Mouse (Mus musculus) c-Kit-negative CD71-positive TER-119-positive erythroid progenitor cells, embryonic 14.5 days (primary cell): ENCODE data around the gene Rasgef1b.
"Not testable (repeated sequence)": the region's sequence is repeated elsewhere in the genome, so short reads cannot be mapped to it uniquely, and the experiment has no call there.

Experiments used
- DNase-seq: peaks from one replicate; pipeline ENCODE4 v3.0.0-alpha.2; 2013; ENCODE audit warnings: low read depth, low spot score

The Rasgef1b gene

DNA sequence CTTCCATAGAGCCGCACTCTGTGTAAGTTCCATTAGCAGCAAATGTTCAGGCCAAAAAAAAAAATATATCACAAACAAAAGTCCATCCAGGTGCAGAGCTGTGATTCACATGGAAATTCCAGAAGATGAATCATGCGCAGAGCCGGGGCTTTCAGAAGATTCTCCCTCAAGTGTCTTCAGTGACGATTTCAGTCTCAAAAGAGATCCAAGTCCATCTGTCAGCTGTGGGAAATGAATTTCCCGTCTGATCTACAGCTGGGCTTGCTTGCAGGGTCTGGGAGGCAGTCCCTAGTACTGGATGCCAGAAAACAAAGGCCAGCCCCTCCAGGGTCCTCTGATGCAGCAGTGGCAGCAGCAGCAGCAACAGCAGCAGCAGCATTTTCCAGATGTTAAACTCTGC is 510.5 kb downstream of the Rasgef1b start:
- no peak for DNase-seq

DNA sequence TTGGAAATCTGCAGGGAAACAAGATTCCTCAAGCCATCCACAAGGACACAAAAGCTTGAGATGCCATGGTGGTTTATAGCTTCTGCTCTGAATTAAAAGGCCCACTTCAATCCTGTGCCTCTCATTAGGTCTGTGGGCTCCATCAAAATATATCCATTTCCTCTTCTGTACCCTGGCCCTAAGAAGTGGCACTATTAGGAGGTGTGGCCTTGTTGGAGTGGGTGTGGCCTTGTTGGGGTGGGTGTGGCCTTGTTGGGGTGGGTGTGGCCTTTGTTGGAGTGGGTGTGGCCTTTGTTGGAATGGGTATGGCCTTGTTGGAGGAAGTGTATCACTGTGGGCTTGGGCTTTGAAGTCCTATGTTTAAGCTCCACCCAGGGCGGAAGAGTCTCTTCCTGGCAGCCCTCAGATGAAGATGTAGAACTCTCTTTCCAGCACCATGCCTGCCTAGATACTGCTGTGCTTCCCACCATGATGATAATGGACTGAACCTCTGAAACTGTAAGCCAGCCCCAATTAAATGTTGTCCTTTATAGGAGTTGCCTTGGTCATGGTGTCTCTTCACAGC is 512.2 kb downstream of the Rasgef1b start:
- DNase-seq: not testable (repeated sequence)

DNA sequence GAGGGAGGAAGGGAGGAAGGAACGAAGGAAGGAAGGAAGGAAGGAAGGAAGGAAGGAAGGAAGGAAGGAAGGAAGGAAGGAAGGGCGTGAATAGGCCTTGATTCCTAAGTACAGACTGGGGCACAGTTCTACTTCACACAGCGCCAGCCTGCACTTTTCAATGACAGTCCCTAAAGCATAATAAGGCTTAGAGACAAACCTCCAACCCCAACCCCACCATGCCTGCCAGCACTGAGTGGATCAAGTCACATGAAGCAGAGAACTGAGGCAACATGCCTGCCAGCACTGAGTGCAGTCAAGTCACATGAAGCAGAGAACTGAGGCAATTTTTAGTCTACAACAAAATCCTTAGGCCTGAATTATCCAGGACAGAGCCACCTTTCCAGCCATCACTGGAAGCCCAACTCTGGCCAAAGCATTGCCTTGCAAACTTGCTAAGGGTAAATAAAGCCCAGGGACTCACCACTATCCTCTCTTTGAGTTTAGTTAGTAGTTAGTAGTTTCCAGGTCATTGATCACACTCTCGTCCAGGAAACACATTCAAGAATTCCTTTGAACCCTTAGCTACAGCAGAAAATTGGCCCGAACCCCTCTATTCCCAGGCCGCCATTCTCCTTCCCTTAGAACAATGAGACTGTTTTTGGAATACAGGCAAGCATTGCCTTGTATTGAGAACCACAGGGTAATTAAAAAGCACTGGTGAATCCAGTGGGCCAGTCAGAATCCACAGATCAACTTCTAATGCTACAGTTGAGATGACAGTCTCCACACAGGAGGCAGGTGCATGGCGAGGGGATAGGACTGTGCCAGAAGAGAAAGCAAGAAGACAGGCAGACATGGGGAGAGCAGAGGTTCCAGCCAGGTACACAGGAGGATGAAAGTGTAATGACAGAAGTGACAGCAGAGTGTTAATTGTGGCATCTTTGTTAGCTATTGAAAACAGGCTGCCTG is 513.4 kb downstream of the Rasgef1b start:
- DNase-seq: no peak

DNA sequence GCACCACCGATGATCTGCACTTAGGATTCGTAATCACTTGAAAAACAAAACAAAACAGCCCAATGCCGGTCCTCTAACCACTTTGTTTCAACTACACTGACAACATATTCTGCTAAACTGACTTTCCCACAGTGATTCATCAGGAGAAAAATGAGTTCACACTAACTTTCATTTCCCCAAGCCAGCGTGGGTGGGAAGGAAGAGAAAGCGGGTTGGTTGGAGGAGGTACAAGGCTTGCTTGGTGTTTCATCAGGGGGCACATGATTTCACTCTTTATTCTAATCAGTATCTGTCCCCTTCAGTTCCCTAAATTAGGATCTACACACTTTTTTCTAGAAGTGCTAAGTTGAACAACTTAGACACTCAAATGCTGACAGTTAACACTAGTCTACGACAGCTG is 514.5 kb downstream of the Rasgef1b start:
- no peak for DNase-seq

DNA sequence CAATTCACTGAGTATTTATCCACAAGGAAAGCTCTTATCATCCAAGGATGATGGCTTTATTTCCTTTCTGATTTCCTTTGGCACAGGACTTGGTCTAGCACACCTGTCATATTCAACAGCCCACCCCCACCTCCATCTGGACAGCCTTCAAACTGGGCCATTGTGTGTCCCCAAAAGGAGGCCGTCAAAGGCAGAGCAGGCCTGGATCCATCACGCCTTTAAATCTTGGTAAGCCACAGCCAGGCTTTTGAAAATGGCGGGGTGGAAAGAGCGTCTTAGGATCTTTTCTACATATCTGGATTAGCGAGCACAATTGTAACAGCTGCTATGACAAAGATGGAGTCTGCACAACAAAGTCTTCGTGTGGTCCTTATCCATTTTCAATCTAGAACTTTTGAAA is 515.7 kb downstream of the Rasgef1b start:
- no peak for DNase-seq

DNA sequence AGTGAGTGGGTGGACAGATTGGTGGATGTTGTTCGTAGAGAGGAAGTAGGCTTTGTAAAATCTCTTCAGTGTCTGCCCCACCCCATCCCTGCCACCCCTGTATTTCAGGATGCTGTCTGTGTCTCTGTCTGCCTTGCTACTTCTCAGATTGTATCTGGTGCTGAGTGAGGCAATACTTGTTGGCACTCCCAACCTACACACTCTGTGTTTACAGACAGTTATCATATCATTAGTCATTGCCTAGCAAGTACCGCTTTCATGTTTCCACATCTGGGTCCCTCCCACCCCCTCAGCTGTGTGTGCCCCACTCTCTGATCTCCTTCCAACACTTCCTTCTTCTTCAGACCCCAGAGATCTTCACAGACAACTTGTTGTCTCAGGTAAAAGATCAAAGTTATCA is 525.4 kb downstream of the Rasgef1b start:
- no peak for DNase-seq

DNA sequence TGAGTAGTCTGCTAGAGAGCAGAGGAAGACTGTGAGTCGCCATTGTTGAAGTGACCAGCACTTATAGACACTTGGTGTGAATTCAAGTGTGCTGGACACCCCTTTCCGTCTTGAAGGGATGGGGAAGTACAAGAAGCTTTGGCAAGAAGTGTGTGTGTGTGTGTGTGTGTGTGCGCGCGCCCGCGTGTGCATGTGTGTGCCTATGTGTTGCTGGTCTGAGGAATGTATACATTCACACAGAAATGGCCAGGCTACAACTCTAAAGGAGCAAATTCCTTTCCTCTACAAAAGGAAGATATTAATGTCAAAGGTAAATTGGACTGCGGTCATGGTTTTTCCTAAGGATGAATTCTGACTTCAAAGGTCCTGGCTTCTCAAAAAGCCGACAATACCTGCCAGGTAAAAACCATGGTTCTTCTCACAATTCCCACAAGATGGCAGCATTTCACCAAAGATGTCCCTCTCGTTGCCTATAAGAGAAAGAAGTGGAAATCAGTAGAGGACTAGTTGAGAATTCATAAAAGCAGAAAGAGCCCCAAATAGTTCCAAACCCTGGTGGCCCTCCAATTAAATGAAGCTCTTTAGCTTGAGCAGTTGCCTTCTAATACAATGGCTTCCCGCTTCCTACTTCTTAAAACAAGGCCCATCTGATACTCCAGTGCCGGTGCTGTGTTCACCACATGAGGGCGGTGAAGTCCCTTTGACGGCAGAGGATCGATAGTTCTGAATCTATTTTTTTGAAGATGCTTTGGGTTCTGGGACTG is 526.6 kb downstream of the Rasgef1b start:
- DNase-seq: no peak

DNA sequence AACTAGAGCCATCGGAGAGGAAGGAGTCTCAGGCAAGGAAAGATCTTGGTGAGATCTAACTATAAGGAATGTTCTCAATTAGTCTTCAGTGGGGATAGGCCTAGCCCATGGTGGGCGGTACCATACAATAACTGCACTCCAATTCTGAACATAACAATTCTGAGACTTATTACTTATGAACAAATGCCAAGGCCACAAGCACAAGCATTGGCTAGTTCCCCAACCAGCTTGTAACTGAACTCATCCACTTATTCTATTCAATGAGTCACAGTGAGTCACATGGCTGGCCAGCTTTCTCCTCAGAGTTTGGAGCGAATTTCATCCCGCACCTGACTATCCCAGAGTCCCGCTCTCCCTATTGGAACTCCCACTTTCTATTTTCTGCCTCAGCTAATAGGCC is 533.4 kb downstream of the Rasgef1b start:
- no peak for DNase-seq

DNA sequence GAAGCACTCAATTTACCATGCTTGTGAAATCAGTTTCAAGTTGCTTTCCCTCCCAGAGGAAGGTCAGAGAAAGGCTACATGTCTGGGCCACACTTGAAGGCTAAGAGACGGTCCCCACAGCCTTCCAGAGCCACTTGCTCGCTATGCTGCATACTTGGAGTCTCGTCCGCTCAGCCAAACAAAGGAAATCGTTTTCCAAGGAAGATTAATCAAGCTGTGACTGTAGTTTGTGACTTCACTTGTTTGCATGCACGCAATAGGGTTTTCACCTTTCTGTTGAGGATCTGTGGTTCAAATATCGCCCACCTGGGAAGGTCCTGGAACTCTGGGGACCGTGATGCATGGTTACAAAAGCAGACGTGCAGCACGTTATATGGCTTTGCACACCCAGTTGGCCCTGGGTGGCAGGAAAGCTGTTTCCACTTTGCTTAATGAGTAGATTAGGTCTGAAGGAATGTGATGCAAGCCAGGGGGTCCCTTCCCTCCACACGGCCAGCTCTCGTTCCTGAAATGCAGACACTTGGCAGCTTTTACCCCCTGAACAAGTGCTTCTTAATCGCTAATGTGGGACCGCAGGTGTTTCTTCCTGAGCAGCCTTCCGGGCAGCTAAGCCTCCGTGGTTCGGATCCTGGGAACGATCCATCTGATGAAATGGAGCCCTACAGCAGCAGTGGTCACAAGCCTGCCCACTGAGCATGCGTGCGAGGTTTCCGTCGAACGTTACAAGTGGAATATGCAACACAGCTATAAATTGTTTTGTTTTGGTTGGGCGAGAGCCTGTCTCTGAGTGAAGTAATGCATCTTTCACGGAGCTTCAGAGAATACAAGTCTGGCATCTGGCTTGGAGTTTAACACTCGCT is 537.7 kb downstream of the Rasgef1b start:
- no peak for DNase-seq

DNA sequence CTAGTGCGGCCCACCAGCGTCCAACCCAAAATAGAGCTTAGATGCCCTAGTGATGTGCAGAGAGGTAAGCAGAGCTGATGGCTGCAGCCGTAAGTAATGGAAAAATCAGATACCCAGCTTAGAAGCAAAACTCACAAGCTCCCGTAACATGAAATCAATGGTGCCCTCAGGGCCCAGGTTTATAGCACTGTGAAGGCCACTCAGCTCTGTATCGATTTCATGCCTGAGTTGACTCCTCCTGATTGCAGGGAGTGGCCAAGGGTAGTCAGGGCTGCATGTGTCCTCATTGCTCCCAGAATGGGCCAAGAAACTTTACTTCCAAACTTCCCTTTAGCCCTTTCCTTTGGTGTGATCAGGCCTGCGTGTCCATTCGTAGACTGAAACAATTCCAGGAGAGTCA is 545.2 kb downstream of the Rasgef1b start:
- no peak for DNase-seq

DNA sequence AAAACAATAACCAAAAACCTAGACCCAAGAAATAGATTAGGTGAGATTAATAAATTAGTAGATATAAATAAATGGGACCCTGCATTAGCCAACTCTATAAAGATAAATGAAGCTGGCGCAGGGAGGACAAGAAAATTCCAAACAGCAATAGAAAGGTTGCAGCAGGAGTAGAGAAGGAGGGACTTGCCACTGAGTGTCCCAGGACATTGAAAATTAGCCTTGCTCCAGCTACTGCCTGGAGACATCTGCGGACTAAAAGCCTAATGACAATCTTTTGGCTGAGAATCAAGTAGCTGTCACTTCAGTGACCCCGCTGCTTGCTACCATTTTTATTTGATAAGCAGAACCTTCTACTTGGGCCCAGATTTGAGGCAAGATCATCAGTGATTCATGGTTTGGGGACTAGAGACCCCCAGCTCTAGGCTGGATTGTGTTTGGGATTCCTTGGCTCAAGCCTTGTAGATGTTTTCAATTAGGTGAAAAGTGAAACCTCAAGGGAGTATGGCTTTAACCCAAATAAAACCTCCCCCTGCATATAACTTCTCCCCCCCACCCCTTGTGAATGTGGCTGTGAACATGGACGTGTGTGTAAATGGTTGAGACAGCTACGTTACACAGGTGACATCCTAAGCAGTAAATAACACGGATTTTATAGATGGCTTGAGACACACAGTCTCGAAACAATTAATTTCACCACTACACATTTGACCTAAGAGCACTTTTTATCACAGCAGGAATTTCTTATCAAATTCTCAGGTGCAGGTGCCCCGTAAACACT is 554.1 kb downstream of the Rasgef1b start:
- DNase-seq: no peak

DNA sequence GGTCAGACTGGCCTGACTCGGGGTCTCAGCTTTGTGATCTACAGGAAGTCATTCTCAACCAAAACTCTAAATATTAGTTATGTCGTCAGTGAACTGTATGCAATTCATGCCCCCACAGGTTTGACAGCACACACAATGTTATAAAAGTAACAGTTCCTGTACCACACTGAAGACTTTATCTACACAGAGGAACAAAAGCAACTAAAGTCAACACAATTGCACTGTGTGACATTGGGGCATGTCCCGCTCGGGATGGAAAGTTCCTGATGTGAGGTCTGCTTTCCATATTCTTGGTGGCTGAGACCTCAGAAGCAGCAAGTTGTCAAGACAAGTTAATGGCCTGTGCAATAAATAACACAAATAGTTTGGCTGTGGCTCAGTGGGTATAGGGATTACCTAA is 559.0 kb downstream of the Rasgef1b start:
- DNase-seq: no peak

DNA sequence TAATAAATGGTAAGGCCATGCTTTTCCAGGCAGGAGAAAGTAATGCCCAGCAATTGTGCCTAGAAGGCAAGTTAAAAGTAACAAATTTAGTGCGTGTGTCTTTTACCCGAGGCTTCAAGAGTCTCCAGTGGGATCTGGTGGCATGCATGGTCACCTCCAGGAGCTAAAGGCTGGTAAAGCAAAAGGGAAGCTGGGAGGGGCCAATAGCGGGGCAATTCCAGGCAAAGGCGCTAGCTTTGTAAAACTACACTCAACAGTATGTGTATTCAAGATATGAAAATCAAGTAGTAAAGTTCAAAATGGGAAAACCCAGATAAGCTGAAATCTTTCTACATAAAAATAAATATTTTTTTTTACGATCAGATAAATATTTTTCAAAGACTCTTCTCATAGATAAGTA is 561.1 kb downstream of the Rasgef1b start:
- no peak for DNase-seq
